Mouse (Mus musculus): ENCODE data around the gene Wdr37. TPM values are rescaled to one million over a fixed set of nuclear protein-coding genes. Genes with fewer than 3 reads are reported as not detected.
"Not testable (repeated sequence)": the region's sequence is repeated elsewhere in the genome, so short reads cannot be mapped to it uniquely, and the experiment has no call there.

Gene Wdr37
- total RNA-seq, 2 experiments from 2014 or later: 25.6 to 30.0 TPM

DNA sequence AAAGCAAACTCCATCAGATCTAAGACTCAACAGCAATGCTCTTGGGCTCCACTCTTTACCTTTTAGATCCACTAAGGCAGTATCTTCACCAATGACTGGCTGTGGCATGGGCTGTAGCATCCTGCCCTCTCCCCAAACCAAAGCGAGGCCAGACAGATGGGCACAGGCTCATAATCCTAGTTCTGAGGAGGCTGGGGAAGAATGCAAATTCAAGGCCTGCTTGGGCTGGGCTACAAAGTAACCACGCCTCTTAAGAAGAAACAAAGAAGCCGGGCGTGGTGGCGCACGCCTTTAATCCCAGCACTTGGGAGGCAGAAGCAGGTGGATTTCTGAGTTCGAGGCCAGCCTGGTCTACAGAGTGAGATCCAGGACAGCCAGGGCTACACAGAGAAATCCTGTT lies 29.9 kb downstream of the Wdr37 start:
- not testable (repeated sequence) for DNase-seq (ENCODE audit: low spot score in 2 of 2)

DNA sequence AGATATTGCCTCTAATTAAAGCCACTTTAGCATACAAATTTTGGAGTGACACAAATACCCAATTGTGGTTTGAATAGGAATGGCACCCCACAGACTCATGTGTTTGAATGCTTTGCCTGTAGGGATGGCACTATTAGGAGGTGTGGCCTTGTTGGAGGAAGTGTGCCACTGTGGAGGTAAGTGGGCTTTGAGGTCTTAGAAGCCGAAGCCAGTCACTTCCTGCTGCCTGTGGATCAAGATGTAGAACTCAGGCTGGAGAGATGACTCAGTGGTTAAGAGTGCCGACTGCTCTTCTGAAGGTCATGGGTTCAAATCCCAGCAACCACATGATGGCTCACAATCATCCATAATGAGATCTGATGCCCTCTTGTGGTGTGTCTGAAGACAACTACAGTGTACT lies 30.8 kb downstream of the Wdr37 start:
- DNase-seq (ENCODE audit: low spot score in 2 of 2): no peak

DNA sequence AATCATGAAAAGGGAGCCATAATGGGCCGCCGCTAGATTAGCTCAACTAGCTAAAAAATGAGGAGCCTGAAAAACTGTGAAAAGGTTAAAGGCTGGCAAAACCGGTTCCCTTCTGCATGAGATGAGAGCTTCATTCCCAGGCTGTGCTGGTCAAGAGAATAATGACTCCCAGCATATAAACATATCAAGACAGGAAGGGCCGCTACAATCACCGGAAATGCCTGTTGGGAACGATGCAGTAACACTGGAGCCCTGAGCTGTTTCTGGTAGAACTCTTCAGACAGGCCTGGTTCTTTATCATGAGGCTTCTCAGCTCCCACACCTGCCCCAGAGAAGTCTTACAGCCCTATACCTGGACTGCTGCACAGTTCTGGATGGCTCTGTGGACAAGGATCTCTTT lies 31.8 kb downstream of the Wdr37 start:
- DNase-seq (ENCODE audit: low spot score in 2 of 2): no peak

DNA sequence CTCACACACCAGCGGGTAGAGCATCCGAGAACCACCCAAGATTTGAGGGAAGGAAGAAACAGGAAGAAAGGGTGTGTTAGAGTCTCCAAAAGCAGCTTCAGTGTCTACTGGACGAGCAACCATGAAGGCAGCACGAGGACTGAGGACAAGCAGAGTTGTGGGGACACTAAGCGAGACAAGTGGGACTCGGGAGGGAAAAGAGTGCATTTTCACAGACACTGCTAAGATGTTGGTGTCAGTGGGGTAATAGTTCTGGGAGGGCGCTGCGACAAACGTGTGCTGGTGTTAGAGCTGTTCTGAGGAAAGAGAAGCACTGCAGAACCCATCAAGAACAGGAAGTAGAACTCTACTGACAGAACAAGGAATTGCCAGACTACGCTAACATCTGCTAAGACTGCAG lies 32.6 kb downstream of the Wdr37 start:
- DNase-seq (ENCODE audit: low spot score in 2 of 2): no peak

DNA sequence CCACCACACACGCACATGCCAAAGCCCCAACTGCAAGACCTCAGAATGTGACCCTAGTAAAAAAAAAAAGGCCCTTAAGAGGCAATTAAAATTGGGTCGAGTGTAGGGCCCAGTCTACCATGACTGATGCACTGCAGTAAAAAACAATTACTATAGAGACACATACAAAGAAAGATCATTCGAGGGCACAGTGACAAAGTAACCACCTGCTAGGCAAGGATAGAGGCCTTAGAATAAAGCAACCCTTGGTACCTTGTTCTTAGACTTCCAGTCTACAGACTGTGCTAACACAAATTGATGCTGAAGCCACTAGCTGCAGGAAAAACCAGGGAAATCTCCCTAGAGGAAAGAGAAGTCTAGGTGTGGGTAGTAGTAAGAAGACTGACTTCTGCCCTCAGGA lies 33.3 kb downstream of the Wdr37 start:
- no peak for DNase-seq (ENCODE audit: low spot score in 2 of 2)

DNA sequence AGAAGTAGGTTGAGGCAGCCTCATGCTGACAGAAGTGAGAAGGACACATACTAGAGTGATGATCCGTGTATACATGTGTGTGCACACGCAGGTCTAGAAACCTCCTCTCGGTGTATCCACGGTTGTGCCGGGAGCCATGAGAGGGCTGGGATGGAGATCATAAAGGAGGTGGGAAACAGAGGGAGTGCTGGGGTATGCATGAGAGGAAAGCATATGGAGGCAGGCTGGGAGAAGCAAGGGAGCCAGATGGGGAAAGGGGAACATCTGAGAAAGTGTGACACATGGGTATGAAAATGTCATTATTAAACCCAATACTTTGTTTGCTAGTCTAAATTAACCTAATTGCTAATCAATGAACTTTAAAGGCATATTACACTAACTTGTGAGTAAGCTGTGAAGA lies 37.1 kb downstream of the Wdr37 start:
- DNase-seq (ENCODE audit: low spot score in 2 of 2): no peak

DNA sequence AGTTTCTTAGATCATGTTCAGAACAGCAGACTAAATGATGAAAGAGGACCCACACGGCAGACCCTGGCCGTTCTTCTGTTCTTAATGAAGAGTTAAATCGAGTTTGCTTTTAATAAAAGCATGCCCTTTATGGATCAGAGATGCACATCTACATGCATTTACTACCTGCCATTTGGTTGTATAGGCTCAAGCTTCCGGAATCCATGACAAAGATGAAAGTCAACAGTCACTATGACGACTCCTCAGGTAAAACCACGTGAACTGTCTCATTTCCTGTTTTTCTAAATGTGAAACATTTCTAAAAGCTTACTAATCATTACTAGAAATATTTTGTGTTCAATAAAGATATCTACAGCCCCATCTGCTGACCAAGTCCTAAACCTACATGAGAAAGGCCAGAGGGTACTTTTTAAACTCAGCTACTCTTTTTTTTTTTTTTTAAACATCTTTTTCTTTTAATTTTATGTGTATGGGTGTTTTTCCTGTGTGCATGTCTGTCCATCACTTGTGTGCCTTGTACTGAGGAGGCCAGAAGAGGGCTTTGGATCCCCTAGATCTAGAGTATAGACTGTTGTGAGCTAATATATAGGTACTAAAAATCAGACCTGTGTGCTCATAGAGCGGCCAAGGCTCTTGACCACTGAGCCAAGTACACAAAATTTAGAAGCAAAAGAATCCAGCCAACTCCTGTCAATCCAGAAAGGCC lies 40.0 kb downstream of the Wdr37 start:
- DNase-seq (ENCODE audit: low spot score in 2 of 2): no peak

DNA sequence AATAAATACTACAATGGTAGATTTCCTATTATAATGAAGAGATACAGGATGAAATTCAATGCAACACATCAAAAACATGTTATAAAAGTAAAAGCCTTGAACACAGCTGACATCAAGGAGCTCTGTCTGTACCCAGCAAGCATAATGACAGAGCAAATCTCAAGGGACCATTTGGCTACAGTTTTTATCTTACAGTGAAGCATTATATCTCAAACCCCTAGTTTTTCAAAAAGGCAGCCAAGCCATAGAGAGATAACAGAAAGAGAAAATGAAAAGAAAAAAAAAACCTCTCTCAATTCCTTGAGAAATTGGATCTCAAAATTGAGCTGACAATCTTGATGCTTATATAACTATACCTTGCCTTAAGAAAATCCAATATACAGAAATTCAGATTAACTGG lies 41.0 kb downstream of the Wdr37 start:
- DNase-seq (ENCODE audit: low spot score in 2 of 2): no peak

DNA sequence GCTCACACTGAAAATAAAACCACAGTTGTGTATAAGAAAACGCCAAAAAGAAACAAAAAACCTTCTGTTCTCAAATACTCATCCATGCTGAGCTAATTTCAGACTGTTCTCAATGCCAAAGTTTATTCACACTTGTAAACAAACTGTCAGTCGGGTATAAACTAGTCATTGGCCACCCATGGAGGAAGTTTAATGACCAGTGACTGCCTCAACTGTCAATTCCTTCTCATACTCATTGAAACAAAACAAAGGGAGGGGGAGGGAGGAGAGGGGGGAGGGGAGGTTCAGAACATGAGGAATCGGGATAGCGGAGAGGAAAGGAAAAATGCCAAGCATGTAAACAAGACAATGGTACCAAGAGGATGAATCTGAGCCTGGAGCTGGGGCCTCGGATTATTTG lies 41.9 kb downstream of the Wdr37 start:
- no peak for DNase-seq (ENCODE audit: low spot score in 2 of 2)

DNA sequence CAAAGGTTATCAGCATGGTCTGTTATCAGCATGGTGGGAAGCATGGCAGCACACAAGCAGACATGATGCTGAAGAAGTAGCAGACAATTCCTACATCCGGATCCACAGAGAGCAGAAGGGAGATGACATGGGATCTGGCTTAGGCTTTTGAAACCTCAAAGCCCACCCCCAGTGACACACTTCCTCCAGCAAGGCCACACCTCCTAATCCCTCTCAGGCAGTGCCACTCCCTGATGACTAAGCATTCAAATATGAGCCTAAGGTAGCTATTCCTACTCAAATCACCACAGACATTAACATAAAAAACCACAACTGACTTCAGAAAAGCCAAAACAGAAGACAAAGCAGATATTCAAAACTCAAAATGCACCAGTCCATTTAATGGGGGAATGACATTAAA lies 42.8 kb downstream of the Wdr37 start:
- no peak for DNase-seq (ENCODE audit: low spot score in 2 of 2)

DNA sequence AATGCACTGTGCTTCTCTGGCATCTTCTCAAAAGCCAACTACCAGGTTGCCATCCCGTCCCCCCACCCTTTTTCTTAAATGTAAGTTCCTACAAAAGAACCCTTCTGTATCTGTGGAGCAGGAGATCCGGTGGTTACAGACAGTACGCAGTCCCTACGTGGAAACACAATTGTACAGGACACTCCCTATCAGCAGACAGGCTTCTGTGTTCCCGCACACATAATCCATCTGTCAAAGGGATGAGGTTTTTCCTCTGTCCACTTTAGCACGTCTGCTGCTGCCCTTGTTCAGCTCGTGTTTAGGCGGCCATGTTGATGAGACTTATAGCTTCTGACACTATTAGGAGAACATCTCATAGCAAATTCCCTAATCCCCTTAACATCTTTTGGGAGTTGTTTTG lies 48.2 kb downstream of the Wdr37 start:
- no peak for DNase-seq (ENCODE audit: low spot score in 2 of 2)

DNA sequence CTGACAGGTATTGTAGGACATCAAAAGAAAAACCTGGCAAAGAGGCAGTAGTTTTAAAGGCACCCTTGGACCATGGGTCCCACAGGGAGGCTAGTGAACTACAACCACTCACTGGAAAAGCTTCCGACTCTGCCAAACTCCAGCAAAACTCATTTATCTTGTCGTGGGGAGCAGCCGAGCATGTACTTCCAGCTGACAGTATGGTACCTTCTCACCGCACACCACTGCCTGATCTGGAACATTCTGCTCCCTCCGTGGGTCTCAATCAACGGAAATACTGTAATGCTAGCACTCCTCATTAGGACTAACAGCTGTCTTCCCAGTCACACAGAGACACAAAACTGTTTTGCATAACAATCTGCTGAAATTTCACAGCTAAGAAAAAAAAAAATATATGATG lies 48.6 kb downstream of the Wdr37 start:
- no peak for DNase-seq (ENCODE audit: low spot score in 2 of 2)

DNA sequence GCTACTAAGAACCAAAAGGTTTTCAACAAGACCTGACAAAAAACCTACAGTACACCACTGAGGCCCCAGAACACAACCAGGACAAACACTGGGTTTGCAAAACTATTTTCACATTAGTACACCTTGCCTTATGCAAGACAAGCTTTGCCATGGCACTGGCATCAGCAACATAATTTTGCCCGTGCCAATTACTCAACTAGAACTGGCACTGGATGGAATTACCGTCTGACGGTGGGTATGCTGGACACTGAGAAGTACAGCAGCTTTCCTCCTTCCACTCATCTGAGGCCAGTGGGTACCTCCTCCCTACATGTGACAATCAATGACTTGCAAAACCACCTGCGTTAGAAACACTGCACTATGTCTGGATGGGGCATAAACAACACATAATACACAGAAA lies 49.5 kb downstream of the Wdr37 start:
- no peak for DNase-seq (ENCODE audit: low spot score in 2 of 2)

DNA sequence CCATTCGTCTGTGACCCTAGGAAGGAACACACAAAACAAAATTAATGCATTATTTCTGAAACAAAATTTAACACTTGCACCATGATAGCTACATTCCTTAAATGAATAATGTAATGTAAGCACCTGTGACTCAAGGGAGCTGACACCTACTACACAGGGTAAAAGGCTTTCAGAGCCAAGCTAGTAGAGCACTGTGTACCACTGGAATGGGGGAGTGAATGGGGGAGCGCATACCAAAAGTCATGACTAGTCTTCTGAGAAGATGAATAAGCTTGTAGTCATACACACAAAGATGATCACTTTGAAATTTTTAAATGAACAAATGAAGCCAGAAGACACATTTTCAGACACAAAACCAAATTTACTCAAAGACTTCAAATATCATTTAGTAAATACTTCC lies 65.8 kb downstream of the Wdr37 start:
- DNase-seq (ENCODE audit: low spot score in 2 of 2): no peak

DNA sequence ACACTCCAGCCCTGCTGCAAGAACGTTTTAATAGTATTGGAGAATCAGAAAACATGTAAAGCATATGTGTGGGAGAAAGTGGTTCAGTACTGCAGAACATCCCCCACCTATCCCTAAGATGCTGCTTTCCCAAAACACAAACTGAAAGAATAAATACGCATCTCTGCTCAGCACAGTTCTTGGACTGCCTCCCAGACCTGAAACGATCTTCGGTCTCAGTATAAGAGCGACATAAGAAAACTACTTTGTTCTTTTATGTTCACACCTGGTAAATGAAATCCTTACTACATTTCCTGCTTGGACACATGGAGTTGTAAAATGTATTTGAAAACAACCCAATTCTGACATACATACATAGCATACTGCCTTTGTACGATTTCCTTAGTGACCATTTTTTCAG lies 71.1 kb downstream of the Wdr37 start:
- DNase-seq (ENCODE audit: low spot score in 2 of 2): no peak

DNA sequence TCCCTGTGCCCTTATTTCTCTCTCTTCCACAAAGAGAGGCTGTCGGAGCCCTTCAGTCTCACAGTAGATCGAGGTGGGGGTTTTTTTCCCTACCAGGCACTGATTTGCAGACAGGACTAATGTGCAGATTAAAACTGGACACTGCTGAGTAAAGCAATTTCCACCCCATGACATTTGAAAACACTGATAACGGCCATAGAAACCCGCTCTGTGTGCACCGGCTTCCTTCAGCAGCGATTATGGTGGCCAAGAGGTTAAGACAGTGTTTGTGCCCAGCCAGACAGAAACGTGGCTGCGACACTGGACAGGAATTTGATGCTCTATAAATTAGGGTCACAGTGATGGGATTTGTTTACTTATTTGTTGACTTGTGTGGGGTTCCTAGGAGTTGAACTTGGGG lies 78.5 kb downstream of the Wdr37 start:
- no peak for DNase-seq (ENCODE audit: low spot score in 2 of 2)

DNA sequence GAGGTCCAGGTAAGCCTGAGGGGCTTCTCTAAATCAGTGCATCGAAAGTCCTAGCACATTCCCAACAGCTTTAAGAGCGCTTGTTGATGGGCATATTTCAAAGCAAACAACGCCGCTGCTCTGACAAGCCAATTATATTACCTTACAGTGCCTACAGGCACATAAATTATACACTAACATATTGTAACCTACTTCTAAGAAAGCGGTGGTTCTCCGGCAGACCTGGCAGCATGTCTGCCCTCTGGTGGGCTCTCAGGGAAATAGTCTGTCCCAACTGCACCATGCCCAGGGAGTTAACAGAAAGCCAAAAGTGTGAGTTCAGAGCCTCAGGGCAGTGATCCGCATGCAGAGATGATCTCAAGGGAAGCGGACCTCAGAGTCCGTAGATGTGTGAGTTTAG lies 86.5 kb downstream of the Wdr37 start:
- DNase-seq (ENCODE audit: low spot score in 2 of 2): peak in 1 of 2 experiments; percentile 20

DNA sequence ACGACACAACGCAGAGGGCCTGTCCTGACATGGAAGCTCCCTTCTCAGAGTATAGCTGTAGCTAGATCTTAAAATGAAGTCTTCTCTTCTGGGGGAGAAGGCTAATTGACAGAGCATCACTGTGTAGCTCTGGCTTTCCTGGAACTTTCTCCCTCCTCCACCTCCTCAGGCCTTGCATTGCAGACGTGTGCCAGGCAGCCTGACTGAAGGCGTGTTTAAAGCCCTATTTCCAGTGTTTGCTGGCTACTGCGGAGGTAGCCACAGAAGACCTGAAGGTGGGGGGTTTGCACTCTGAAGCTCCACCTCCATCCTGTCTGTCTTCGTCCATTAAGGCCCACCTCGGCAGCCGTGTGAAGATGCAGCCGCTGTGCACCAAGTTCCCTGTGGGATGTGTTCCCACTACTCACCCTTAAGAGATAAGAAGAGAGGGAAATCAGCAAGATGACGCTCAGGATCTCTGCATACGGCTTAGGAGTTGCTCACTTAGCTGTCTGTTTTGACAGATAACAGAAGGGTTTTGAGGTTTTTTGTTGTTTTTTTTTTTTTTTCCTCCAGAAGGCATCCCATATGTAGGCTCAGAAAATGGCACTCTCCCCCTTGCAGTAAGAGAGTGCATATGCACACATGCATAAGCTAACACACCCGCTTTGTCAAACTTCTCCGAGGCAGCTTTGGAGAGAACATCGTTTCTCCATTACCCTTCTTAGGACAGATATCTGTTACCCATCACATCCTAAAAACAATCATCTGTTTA lies 87.2 kb downstream of the Wdr37 start:
- no peak for DNase-seq (ENCODE audit: low spot score in 2 of 2)

DNA sequence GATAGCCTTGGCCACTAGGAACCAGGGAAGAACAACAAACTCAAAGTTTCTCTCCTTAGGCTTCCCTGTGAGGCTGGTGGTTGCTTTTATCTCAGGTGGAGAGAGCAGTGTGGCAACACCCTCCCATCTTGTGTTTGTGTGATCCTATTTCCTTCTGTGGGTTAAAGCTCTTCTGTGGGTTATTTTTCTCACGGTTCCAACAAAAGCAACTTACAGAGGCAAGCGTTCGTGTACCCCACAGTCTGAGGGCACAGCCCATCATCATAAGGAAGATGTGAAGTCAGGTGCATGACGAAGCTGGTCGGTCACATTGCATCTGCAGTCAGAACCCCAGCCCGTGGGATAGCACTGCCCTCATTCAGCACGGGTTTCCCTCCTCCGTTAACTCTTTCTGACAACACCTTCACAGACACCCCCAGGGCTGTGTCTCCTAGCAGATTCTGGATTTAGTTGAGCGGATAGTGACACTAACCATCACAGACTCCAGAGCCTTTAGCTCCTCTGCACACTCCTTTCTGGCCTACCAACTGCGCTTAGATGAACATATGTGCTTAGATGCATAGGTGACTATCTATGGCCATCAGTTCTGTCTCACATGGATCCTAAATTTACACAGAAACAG lies 87.9 kb downstream of the Wdr37 start:
- DNase-seq (ENCODE audit: low spot score in 2 of 2): no peak

DNA sequence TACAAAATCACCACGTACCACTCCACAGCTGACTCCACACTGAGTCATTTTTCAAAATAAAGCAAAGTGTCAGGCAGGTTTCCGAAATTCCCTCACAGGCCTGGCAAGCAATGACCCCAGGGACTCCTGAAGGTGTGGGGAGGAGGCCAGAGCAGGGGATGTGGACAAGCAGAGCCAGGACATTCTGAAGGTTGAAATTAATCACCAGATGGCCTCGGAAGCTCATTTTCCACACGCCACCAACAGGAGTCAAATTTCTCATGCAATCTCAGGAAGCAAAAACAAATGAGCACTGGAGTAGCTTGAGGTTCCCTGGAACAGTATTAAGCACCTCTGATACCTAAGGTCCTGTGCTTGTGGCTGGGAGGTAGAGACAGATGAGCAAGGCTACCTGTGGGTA lies 89.1 kb downstream of the Wdr37 start:
- DNase-seq (ENCODE audit: low spot score in 2 of 2): no peak

DNA sequence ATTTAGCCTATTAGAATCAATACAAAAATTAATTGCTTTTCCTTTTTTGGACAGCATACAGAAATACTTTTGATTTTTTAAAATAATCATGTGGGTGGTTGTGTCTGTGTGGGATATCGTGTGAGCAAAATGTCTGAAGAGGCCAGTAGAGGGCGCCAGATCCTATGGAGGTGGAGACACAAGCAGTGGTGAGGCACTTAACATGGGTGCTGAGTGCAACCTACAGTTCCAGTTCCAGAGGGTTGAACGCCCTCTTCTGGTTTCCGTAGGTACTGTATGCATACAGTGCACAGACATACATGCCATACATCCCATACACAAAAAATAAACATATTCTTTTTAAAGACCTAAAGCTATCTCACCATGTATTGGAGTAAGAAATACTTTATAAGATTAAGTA lies 91.3 kb downstream of the Wdr37 start:
- no peak for DNase-seq (ENCODE audit: low spot score in 2 of 2)

DNA sequence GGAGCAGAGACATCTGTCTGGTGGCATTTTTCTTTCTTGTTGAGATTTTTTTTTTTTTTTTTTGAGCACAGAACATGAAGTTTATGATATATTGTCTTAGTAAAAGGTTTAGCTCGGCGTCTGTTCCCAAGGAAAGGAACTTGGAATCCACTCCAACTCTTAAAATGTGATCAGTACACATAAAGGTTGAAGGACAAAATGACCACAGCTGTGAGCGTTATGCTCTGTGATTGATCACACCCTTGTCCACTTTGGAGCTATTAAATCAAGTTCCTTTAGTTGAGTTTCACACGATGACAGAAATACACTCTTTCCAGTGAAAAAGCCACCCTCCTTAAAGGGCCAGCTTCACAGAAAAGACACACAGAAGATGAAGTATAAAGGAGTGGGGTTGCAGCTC lies 101.1 kb downstream of the Wdr37 start:
- no peak for DNase-seq (ENCODE audit: low spot score in 2 of 2)
